Mouse (Mus musculus): ENCODE results near the gene Myl3.

- TF ChIP-seq CTCF (IDR thresholded peaks at IDR 0.05), result no peak
- TF ChIP-seq EP300 (IDR thresholded peaks at IDR 0.05), result no peak
These were observed 23.6 kb upstream of the Myl3 start for GRCm38 (mm10) chr9:110718071-110718470.
